Mouse (Mus musculus): Measurements from ENCODE around the gene Plpp6. TPM values are rescaled to one million over a fixed set of nuclear protein-coding genes. Genes with fewer than 3 reads are reported as not detected.
A peak's percentile ranks its signal among the peaks of the same experiment; 100 is the strongest.

Plpp6 gene
- polyA plus RNA-seq (2015; fragmentation: Nextera tagmentation; extraction: Ambion mirVana): 4.9 and 5.8 TPM in 2 replicates

DNA sequence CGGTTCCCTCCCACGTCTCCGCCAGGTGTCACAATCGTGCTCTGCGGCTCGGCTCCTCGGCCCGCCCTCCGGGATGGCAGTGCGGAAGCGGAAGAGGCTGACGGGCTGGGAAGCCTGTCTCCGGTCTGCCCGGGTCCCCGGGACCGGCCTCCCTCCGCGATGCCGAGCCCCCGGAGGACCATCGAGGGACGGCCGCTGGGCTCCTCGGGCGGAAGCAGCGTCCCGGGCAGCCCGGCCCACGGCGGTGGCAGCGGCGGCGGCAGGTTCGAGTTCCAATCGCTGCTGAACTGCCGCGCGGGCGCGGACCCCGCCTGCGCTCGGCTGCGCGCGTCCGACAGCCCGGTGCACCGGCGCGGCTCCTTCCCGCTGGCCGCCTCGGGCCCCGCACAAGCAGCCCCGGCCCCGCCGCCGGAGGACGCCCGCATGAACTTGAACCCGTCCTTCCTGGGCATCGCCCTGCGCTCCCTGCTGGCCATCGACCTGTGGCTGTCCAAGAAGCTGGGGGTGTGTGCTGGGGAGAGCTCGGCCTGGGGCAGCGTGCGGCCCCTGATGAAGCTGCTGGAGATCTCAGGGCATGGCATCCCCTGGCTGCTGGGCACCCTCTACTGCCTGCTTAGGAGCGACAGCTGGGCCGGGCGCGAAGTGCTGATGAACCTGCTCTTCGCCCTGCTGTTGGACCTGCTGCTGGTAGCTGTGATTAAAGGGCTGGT lies at the start of gene Plpp6:
TSS of gene Plpp6 (plus strand) at position 112 of the 710 bp plus-strand sequence.
- peak within 1 kb of the TSS; percentile 82 for H3K9ac ChIP-seq
- no peaks in the 10 kb centered on the region for H3K36me3 ChIP-seq
- peak within 1 kb of the TSS; percentile 84 for H3K4me3 ChIP-seq
- under 1% methylated on average over 59 of the region's 73 CpGs for WGBS
- peak within 1 kb of the TSS; percentile 95 for H3K4me2 ChIP-seq (replicated peaks)
- peak; percentile 81 for ATAC-seq (ENCODE audit: low FRiP score, low read depth)
- H3K9me3 ChIP-seq: no peaks in the 10 kb centered on the region
- peaks cover 20% of the 10 kb centered on the region for H3K4me1 ChIP-seq
- 0 out of 2 replicates have a peak, but pooled peaks cover 6% of the 10 kb centered on the region for H3K27me3 ChIP-seq
- H3K27ac ChIP-seq: no peak within 1 kb of the TSS

GRCm38 (mm10) chr19:28914598-28914997 lies 49.2 kb upstream of the Plpp6 start:
- Histone ChIP-seq H3K4me2 (replicated peaks) (no peak overlapping the region), H3K27ac (no peak overlapping the region), H3K4me1 (no peaks in the 10 kb centered on the region), H3K9ac (no peak overlapping the region), H3K9me3 (no peaks in the 10 kb centered on the region), H3K36me3 (no peaks in the 10 kb centered on the region), H3K4me3 (no peak overlapping the region), H3K27me3 (no peaks in the 10 kb centered on the region)
- ATAC-seq (ENCODE audit: low FRiP score, low read depth): no peak
- WGBS: 82% methylated on average over 6 of the region's 6 CpGs

DNA sequence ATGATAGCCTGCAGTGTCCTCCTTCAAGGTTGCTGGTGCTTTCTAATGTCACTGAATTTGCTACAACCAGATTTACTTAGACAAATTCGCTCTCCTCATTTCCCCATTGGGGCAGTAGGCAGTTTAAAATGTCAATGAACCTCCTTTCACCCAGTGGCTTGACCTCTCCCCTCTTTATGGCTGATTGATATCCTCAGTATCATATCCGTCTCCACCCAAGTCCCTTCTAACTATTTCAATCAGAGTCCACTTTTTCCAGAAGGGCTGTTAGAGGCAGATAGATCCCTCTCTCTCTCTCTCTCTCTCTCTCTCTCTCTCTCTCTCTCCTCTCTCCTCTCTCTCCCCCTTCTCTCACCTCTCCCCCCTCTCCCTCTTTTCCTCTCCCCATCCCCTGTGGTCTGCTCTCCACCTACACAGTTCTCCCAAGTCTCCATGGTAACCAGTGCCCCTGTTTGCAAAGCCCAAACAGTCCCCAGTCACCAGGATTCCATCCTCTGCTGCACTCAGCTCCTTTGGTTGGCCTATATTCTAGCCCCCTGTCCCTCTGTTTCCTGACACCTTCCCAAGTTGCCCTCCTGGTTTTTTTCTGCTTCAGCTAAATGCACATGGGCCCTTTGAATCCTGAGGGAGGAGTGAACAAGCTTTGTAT lies 48.0 kb upstream of the Plpp6 start:
- Histone ChIP-seq H3K27me3 (no peaks in the 10 kb centered on the region), H3K4me1 (no peaks in the 10 kb centered on the region), H3K9ac (no peak overlapping the region), H3K27ac (no peak overlapping the region), H3K36me3 (no peaks in the 10 kb centered on the region), H3K4me2 (replicated peaks) (no peak overlapping the region), H3K4me3 (no peak overlapping the region), H3K9me3 (no peaks in the 10 kb centered on the region)
- WGBS: 83% methylated on average over 2 of the region's 2 CpGs
- ATAC-seq (ENCODE audit: low FRiP score, low read depth): no peak

GRCm38 (mm10) chr19:28916492-28916891 lies 47.3 kb upstream of the Plpp6 start:
- Histone ChIP-seq H3K9me3 (no peaks in the 10 kb centered on the region), H3K27me3 (no peaks in the 10 kb centered on the region), H3K27ac (no peak overlapping the region), H3K9ac (no peak overlapping the region), H3K4me3 (no peak overlapping the region), H3K4me2 (replicated peaks) (no peak overlapping the region), H3K36me3 (no peaks in the 10 kb centered on the region), H3K4me1 (no peaks in the 10 kb centered on the region)
- 57% methylated on average over 4 of the region's 4 CpGs for WGBS
- no peak for ATAC-seq (ENCODE audit: low FRiP score, low read depth)

- H3K9ac ChIP-seq: no peak overlapping the region
- no peaks in the 10 kb centered on the region for H3K9me3 ChIP-seq
- WGBS: 89% methylated on average over 5 of the region's 5 CpGs
- no peaks in the 10 kb centered on the region for H3K36me3 ChIP-seq
- H3K4me3 ChIP-seq: no peak overlapping the region
- ATAC-seq (ENCODE audit: low FRiP score, low read depth): no peak
- no peak overlapping the region for H3K27ac ChIP-seq
- no peak overlapping the region for H3K4me2 ChIP-seq (replicated peaks)
- no peaks in the 10 kb centered on the region for H3K27me3 ChIP-seq
- H3K4me1 ChIP-seq: no peaks in the 10 kb centered on the region
Measured at GRCm38 (mm10) chr19:28917839-28918238, 45.9 kb upstream of the Plpp6 start.

DNA sequence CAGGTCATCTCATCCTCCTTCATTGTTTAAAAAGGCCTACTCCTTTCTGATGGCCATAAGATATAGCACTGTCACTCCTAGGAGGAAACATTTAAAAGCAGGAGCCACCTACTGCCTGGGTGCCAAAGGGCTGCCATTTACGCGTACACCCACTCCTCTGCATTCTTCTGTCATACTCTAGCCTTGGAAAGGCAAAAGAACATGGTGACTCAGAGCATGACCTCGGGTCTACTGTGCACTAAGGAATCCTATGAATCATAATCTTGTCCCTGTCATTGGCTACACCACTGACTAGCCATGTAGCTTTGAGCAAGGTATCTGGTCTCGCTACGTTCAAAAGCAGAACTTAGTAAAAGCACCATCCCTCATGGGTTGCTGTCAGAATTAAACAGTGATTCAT lies 37.4 kb upstream of the Plpp6 start:
- WGBS: 93% methylated on average over 5 of the region's 5 CpGs

GRCm38 (mm10) chr19:28927396-28927795 lies 36.4 kb upstream of the Plpp6 start:
- Histone ChIP-seq H3K4me3 (no peak overlapping the region), H3K36me3 (no peaks in the 10 kb centered on the region), H3K27ac (no peak overlapping the region), H3K9ac (no peak overlapping the region), H3K4me1 (no peaks in the 10 kb centered on the region), H3K9me3 (no peaks in the 10 kb centered on the region), H3K27me3 (no peaks in the 10 kb centered on the region), H3K4me2 (replicated peaks) (no peak overlapping the region)
- ATAC-seq (ENCODE audit: low FRiP score, low read depth): no peak
- WGBS: 67% methylated on average over 4 of the region's 4 CpGs

More for the DNA sequence above, 37.4 kb upstream of the Plpp6 start:
- no peak for ATAC-seq (ENCODE audit: low FRiP score, low read depth)
- Histone ChIP-seq H3K9me3 (no peaks in the 10 kb centered on the region), H3K36me3 (no peaks in the 10 kb centered on the region), H3K9ac (no peak overlapping the region), H3K4me2 (replicated peaks) (no peak overlapping the region), H3K4me1 (no peaks in the 10 kb centered on the region), H3K27ac (no peak overlapping the region), H3K4me3 (no peak overlapping the region), H3K27me3 (no peaks in the 10 kb centered on the region)

- Histone ChIP-seq H3K27me3 (no peaks in the 10 kb centered on the region), H3K4me3 (no peak overlapping the region), H3K9ac (no peak overlapping the region), H3K27ac (no peak overlapping the region), H3K36me3 (no peaks in the 10 kb centered on the region), H3K9me3 (no peaks in the 10 kb centered on the region), H3K4me2 (replicated peaks) (no peak overlapping the region), H3K4me1 (no peaks in the 10 kb centered on the region)
- ATAC-seq (ENCODE audit: low FRiP score, low read depth): no peak
Measured at GRCm38 (mm10) chr19:28929034-28929433, 34.7 kb upstream of the Plpp6 start.

- Histone ChIP-seq H3K4me3 (no peak overlapping the region), H3K27me3 (no peaks in the 10 kb centered on the region), H3K36me3 (no peaks in the 10 kb centered on the region), H3K4me1 (no peaks in the 10 kb centered on the region), H3K4me2 (replicated peaks) (no peak overlapping the region), H3K9me3 (no peaks in the 10 kb centered on the region), H3K27ac (no peak overlapping the region), H3K9ac (no peak overlapping the region)
- ATAC-seq (ENCODE audit: low FRiP score, low read depth): no peak
- WGBS: 89% methylated on average over 3 of the region's 3 CpGs
Measured at GRCm38 (mm10) chr19:28934897-28935296, 28.9 kb upstream of the Plpp6 start.

DNA sequence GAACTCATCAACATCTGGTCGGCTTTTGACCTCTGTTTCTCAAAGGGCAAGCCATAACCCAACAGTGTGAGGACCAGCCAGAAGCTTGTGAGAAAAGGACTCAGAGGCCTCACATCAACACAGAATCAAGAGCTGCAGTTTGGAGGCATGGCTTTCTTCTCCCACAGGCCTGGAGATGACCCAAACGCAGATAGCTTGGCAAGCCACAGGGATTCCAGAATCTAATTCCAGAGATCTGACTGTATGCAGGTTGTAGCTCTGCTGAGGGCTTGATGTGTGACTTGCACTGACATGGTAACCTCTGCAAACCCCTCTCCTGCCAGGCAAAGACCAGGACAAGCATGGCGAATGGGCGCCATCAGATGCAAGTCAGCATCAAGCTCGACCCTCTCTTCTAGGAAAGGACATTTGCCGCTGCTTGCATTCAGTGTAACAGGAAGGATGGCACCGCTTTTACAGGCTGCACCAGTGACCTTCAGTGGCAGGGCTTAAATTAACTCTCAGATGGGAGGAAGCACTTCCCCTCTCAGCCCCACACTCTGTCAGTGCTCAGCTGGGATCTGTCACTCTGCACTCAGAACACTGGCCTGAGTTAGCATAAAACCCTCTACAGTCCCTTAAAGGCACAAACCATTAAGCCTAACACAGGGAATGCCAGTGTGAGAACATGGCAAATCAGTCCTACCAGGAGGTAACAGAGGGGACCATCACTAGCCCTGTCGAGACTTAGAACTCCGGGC lies 23.4 kb upstream of the Plpp6 start:
- Histone ChIP-seq H3K9ac (no peak overlapping the region; the same call in 1 of the 2 replicates), H3K4me3 (no peak overlapping the region), H3K4me2 (replicated peaks) (no peak overlapping the region), H3K36me3 (no peaks in the 10 kb centered on the region), H3K4me1 (no peaks in the 10 kb centered on the region), H3K27ac (no peak overlapping the region), H3K27me3 (no peaks in the 10 kb centered on the region), H3K9me3 (no peaks in the 10 kb centered on the region)
- no peak for ATAC-seq (ENCODE audit: low FRiP score, low read depth)
- 60% methylated on average over 9 of the region's 9 CpGs for WGBS

DNA sequence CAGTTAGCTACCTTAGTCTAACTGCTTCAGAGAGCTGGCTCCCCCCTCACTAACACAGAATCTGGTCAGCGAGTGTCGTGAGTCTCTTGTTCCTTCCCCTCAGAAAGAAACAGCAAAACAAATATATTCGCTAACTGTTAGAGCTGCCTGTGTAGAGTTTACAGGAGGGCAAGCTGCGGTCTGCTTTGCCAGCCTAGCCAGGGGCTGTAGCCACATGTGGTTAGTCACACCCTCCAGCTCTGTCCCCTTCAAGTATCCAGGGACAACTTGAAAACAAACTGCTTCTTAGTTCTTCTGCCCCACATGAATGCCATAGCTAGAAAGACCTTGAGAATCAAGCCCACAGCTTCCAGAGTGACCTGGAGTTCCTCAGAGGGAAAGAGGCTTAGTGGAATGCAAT lies 22.5 kb upstream of the Plpp6 start:
- Histone ChIP-seq H3K27me3 (no peaks in the 10 kb centered on the region), H3K36me3 (no peaks in the 10 kb centered on the region), H3K4me3 (no peak overlapping the region), H3K4me2 (replicated peaks) (no peak overlapping the region), H3K9me3 (no peaks in the 10 kb centered on the region), H3K27ac (no peak overlapping the region), H3K9ac (no peak overlapping the region), H3K4me1 (no peaks in the 10 kb centered on the region)
- 60% methylated on average over 4 of the region's 4 CpGs for WGBS
- no peak for ATAC-seq (ENCODE audit: low FRiP score, low read depth)

DNA sequence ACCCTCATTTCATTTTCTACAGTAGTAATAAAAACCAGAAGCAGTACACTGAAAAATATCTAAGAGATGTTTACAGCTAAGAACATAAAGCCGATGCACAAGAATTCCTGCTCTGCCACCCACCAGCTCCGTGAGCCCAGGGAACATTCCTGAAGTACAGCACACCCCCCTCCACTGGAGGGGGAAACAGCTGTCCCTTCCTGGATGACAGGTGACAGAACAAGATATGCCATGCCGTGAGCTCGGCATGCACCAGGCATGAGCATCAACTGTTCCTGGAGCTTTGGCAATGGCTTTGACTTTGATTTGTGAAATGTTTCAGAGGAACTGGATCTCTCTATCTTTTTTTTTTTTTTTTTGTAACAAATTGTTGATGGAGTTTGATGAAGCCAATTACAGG lies 17.0 kb upstream of the Plpp6 start:
- no peak overlapping the region for H3K9ac ChIP-seq
- H3K4me3 ChIP-seq: no peak overlapping the region
- H3K27ac ChIP-seq: no peak overlapping the region
- no peaks in the 10 kb centered on the region for H3K27me3 ChIP-seq
- no peak; the same call in 1 of the 2 replicates for ATAC-seq (ENCODE audit: low FRiP score, low read depth)
- no peaks in the 10 kb centered on the region for H3K9me3 ChIP-seq
- no peaks in the 10 kb centered on the region for H3K36me3 ChIP-seq
- 36% methylated on average over 4 of the region's 4 CpGs for WGBS
- H3K4me2 ChIP-seq (replicated peaks): no peak overlapping the region
- H3K4me1 ChIP-seq: no peaks in the 10 kb centered on the region
